Mouse (Mus musculus) E14TG2a.4 (cell line): ENCODE data around the gene Kdm3a.

Source experiments
- CTCF ChIP-seq: conservative IDR thresholded peaks from 2 replicates; pipeline ENCODE4 v1.5.1; 2014; ENCODE audit warnings: low read length
- POU5F1 ChIP-seq: IDR thresholded peaks from 2 replicates; pipeline ENCODE4 v1.6.1; 2014; ENCODE audit warnings: low read length, borderline replicate concordance

- TF ChIP-seq CTCF (no peak), POU5F1 (no peak)
Measured at GRCm38 (mm10) chr6:71658290-71658689, 25.5 kb upstream of the Kdm3a start.
